Mouse (Mus musculus): ENCODE data around the gene Rogdi. TPM values are rescaled to one million over a fixed set of nuclear protein-coding genes. Genes with fewer than 3 reads are reported as not detected.
A peak's percentile ranks its signal among the peaks of the same experiment; 100 is the strongest.

Rogdi gene
- polyA plus RNA-seq, 1 experiment from 2014 or later = 83.9 TPM

- no peak overlapping the region for H3K4me3 ChIP-seq (ENCODE audit: low read depth, low read length)
- no peaks in the 10 kb centered on the region for H3K9me3 ChIP-seq (replicated peaks; ENCODE audit: control insufficient read depth, low read length)
- H3K9ac ChIP-seq (ENCODE audit: low read depth, low read length) = no peak overlapping the region
- H3K27me3 ChIP-seq (ENCODE audit: control insufficient read depth, insufficient read depth, low read depth, low read length) = no peaks in the 10 kb centered on the region
- no peak overlapping the region for H3K4me2 ChIP-seq (ENCODE audit: low read depth, low read length)
- 43% methylated on average over 2 of the region's 2 CpGs for WGBS (ENCODE audit: insufficient replicate concordance)
- H3K27ac ChIP-seq (ENCODE audit: low read length) = no peak overlapping the region
- H3K4me1 ChIP-seq (ENCODE audit: control insufficient read depth, low read depth, low read length) = no peaks in the 10 kb centered on the region
- peak; percentile 58 for ATAC-seq (ENCODE audit: low read depth)
- H3K36me3 ChIP-seq (ENCODE audit: control insufficient read depth, insufficient read depth) = peaks cover 81% of the 10 kb centered on the region
These were observed 16.5 kb upstream of the Rogdi start for GRCm38 (mm10) chr16:5029847-5030246.

- Histone ChIP-seq H3K36me3 (ENCODE audit: control insufficient read depth, insufficient read depth) (peaks cover 70% of the 10 kb centered on the region), H3K9me3 (replicated peaks; ENCODE audit: control insufficient read depth, low read length) (no peaks in the 10 kb centered on the region), H3K4me3 (ENCODE audit: low read depth, low read length) (no peak overlapping the region), H3K4me2 (ENCODE audit: low read depth, low read length) (no peak overlapping the region), H3K9ac (ENCODE audit: low read depth, low read length) (no peak overlapping the region), H3K27me3 (ENCODE audit: control insufficient read depth, insufficient read depth, low read depth, low read length) (no peaks in the 10 kb centered on the region), H3K4me1 (ENCODE audit: control insufficient read depth, low read depth, low read length) (no peaks in the 10 kb centered on the region), H3K27ac (ENCODE audit: low read length) (no peak overlapping the region)
- 82% methylated on average over 3 of the region's 3 CpGs for WGBS (ENCODE audit: insufficient replicate concordance)
- peak; percentile 47; the same call in 1 of the 2 replicates for ATAC-seq (ENCODE audit: low read depth)
These were observed 10.7 kb upstream of the Rogdi start for GRCm38 (mm10) chr16:5024021-5024420.

DNA sequence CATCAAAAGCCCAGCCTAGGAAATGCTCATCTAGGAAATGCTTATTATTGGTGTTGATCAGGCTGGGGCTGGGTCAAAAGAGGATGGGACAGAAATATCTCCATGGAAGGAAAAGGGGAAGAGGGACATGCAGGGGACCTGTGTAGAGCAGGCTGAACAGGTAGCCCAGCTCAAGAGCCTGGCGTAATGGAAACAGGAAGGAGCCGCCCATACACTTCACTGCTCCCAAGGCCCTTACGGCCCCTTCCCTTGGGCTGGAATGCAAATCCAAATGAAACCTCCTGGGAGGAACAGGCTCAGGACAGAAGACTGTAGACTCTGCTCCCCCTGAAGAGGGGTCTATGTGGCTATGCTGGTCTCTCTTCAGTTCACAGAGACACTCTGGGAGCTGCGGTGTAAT, 1.2 kb upstream of the Rogdi start:
- 76% methylated on average over 4 of the region's 4 CpGs for WGBS (ENCODE audit: insufficient replicate concordance)
- Histone ChIP-seq H3K4me1 (ENCODE audit: control insufficient read depth, low read depth, low read length) (peaks cover 23% of the 10 kb centered on the region), H3K36me3 (ENCODE audit: control insufficient read depth, insufficient read depth) (peaks cover 42% of the 10 kb centered on the region), H3K27me3 (ENCODE audit: control insufficient read depth, insufficient read depth, low read depth, low read length) (no peaks in the 10 kb centered on the region), H3K9me3 (replicated peaks; ENCODE audit: control insufficient read depth, low read length) (no peaks in the 10 kb centered on the region), H3K27ac (ENCODE audit: low read length) (0 out of 2 replicates have a peak overlapping the region, but pooled peaks have one; percentile 4), H3K4me2 (ENCODE audit: low read depth, low read length) (no peak overlapping the region), H3K9ac (ENCODE audit: low read depth, low read length) (no peak overlapping the region), H3K4me3 (ENCODE audit: low read depth, low read length) (no peak overlapping the region)
- ATAC-seq (ENCODE audit: low read depth) = no peak

DNA sequence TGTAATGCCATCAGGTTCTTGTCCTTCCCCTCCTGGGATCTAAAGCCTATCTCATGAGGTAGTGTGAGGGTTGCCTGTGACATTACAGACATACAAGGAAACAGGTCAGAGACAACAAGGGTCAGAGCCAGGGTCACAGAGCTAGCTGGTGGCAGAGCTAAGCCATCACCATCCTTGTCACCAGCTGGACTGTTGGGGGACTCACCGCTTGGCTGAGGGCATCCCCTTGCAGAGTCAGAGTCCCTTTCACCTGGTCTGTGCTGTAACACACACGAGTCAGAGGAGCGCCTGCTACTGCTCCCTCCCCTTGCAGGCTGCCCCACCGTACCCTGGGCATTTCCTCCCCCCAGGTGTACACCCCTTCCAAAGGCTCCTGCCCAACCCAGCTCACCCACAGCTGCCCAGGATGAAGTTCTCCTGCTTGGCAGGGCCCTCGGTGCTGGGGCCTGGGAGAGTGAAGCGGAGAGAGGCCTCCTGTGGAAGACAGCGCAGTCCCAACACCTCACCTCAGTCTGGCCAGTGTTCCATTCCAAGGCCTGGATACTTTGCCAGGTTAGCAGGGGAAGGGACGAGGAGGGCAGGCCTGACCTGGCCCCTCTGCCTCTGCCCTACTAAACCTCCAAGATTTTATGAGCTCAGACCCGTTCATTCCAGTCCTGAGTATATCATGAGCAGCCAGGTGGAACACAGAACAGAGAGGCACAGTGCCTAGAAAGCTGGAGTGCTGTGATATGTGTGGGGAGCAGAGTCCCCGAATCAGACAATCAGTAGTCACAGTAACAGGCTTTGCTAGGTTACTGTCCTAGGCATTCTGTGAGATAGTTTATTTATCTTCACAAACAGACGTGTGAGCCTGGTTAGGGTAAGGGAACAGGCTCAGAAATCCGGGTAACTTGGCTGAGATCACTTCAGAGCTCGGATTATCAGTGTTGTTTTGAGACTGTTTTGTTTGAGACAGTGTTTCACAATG, 1.0 kb downstream of the Rogdi start:
- peak; percentile 25 for ATAC-seq (ENCODE audit: low read depth)
- peaks cover 24% of the 10 kb centered on the region for H3K36me3 ChIP-seq (ENCODE audit: control insufficient read depth, insufficient read depth)
- H3K4me1 ChIP-seq (ENCODE audit: control insufficient read depth, low read depth, low read length) = peaks cover 23% of the 10 kb centered on the region
- WGBS (ENCODE audit: insufficient replicate concordance) = 41% methylated on average over 13 of the region's 13 CpGs
- peak overlapping the region; percentile 64 for H3K9ac ChIP-seq (ENCODE audit: low read depth, low read length)
- H3K27me3 ChIP-seq (ENCODE audit: control insufficient read depth, insufficient read depth, low read depth, low read length) = no peaks in the 10 kb centered on the region
- H3K27ac ChIP-seq (ENCODE audit: low read length) = peak overlapping the region; percentile 76
- no peaks in the 10 kb centered on the region for H3K9me3 ChIP-seq (replicated peaks; ENCODE audit: control insufficient read depth, low read length)
- H3K4me2 ChIP-seq (ENCODE audit: low read depth, low read length) = peak overlapping the region; percentile 95
- H3K4me3 ChIP-seq (ENCODE audit: low read depth, low read length) = peak overlapping the region; percentile 75

DNA sequence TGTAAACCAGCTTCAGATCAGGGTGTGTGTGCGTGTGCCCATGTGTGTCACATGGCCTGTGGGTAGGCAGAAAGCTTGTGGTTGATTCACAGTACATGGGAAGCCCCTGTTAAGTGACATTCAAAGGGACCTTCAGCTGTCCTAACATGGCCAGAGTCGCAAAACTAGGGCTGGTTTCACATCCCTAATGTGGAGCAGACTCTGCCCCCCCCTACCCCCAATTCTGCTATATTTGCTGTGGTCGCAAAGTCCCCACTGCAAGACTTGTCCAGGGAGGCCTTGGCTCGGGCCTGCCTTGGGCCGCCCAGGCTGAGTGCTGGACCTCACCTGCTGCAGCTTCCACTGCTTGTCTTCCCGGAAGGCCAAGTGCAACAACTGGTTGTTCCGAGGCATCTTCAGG, 2.1 kb downstream of the Rogdi start:
- H3K9ac ChIP-seq (ENCODE audit: low read depth, low read length) = no peak overlapping the region
- H3K27ac ChIP-seq (ENCODE audit: low read length) = 0 out of 2 replicates have a peak overlapping the region, but pooled peaks have one; percentile 35
- WGBS (ENCODE audit: insufficient replicate concordance) = 48% methylated on average over 7 of the region's 7 CpGs

GRCm38 (mm10) chr16:5010371-5010935, 2.9 kb downstream of the Rogdi start:
- Histone ChIP-seq H3K36me3 (ENCODE audit: control insufficient read depth, insufficient read depth) (peaks cover 9% of the 10 kb centered on the region), H3K9ac (ENCODE audit: low read depth, low read length) (no peak overlapping the region), H3K4me1 (ENCODE audit: control insufficient read depth, low read depth, low read length) (peaks cover 23% of the 10 kb centered on the region), H3K9me3 (replicated peaks; ENCODE audit: control insufficient read depth, low read length) (no peaks in the 10 kb centered on the region), H3K4me2 (ENCODE audit: low read depth, low read length) (0 out of 2 replicates have a peak overlapping the region, but pooled peaks have one; percentile 15), H3K4me3 (ENCODE audit: low read depth, low read length) (no peak overlapping the region), H3K27ac (ENCODE audit: low read length) (peak overlapping the region; percentile 25), H3K27me3 (ENCODE audit: control insufficient read depth, insufficient read depth, low read depth, low read length) (no peaks in the 10 kb centered on the region)
- ATAC-seq (ENCODE audit: low read depth) = no peak
- WGBS (ENCODE audit: insufficient replicate concordance) = 73% methylated on average over 10 of the region's 10 CpGs

More for the DNA sequence above, 2.1 kb downstream of the Rogdi start:
- ATAC-seq (ENCODE audit: low read depth) = no peak
- no peak overlapping the region for H3K4me3 ChIP-seq (ENCODE audit: low read depth, low read length)
- H3K9me3 ChIP-seq (replicated peaks; ENCODE audit: control insufficient read depth, low read length) = no peaks in the 10 kb centered on the region
- peaks cover 23% of the 10 kb centered on the region for H3K4me1 ChIP-seq (ENCODE audit: control insufficient read depth, low read depth, low read length)
- peaks cover 17% of the 10 kb centered on the region for H3K36me3 ChIP-seq (ENCODE audit: control insufficient read depth, insufficient read depth)
- H3K4me2 ChIP-seq (ENCODE audit: low read depth, low read length) = no peak overlapping the region
- H3K27me3 ChIP-seq (ENCODE audit: control insufficient read depth, insufficient read depth, low read depth, low read length) = no peaks in the 10 kb centered on the region

DNA sequence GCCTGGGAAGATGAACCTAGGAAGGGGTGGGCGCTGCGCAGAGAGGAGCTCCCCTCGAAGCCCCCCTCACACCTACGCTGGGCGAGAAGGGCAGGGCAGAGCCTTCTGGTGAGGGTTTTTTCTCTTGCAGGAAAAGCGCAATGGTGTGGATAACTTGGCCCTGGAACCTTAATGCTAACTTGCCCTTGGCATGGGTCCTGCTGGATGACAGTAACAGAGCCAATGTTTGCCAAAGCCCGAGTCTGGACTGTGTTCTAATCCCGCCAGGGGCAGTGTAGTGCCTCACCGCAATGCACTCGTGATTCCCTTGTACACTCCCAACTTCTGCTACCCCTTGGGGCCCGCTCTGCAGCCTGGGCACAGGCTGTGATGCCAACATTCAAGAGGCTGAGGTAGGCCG, 5.3 kb downstream of the Rogdi start:
- no peak overlapping the region for H3K9ac ChIP-seq (ENCODE audit: low read depth, low read length)
- no peaks in the 10 kb centered on the region for H3K27me3 ChIP-seq (ENCODE audit: control insufficient read depth, insufficient read depth, low read depth, low read length)
- no peak for ATAC-seq (ENCODE audit: low read depth)
- 64% methylated on average over 12 of the region's 12 CpGs for WGBS (ENCODE audit: insufficient replicate concordance)
- no peaks in the 10 kb centered on the region for H3K36me3 ChIP-seq (ENCODE audit: control insufficient read depth, insufficient read depth)
- H3K9me3 ChIP-seq (replicated peaks; ENCODE audit: control insufficient read depth, low read length) = no peaks in the 10 kb centered on the region
- no peak overlapping the region for H3K4me2 ChIP-seq (ENCODE audit: low read depth, low read length)
- H3K27ac ChIP-seq (ENCODE audit: low read length) = no peak overlapping the region
- no peak overlapping the region for H3K4me3 ChIP-seq (ENCODE audit: low read depth, low read length)
- peaks cover 22% of the 10 kb centered on the region for H3K4me1 ChIP-seq (ENCODE audit: control insufficient read depth, low read depth, low read length)

DNA sequence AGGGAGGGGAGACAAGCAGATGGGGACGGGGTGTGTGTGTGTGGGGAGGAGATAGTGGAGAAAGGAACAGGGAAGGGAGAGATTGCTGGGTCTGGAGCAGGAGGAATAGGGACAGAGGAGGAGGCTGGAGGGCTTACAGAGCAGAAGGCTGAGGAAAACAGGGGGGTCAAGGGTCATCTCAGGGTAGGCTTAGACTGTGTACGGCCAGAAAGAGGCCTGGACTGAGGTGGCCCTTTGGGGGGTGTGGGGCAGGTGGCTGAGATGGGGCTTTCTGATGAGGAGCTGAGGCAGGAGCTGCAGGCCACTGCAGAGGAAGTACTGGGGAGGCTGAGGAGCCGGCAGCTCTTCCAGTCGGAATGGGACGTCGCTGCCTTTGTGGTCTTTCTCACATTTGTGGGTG, 5.9 kb downstream of the Rogdi start:
- H3K9ac ChIP-seq (ENCODE audit: low read depth, low read length) = no peak overlapping the region
- no peak overlapping the region for H3K27ac ChIP-seq (ENCODE audit: low read length)
- H3K36me3 ChIP-seq (ENCODE audit: control insufficient read depth, insufficient read depth) = no peaks in the 10 kb centered on the region
- no peaks in the 10 kb centered on the region for H3K9me3 ChIP-seq (replicated peaks; ENCODE audit: control insufficient read depth, low read length)
- peak; percentile 4; the same call in 1 of the 2 replicates for ATAC-seq (ENCODE audit: low read depth)
- 52% methylated on average over 6 of the region's 6 CpGs for WGBS (ENCODE audit: insufficient replicate concordance)
- peaks cover 17% of the 10 kb centered on the region for H3K4me1 ChIP-seq (ENCODE audit: control insufficient read depth, low read depth, low read length)
- H3K4me3 ChIP-seq (ENCODE audit: low read depth, low read length) = no peak overlapping the region
- H3K27me3 ChIP-seq (ENCODE audit: control insufficient read depth, insufficient read depth, low read depth, low read length) = no peaks in the 10 kb centered on the region
- no peak overlapping the region for H3K4me2 ChIP-seq (ENCODE audit: low read depth, low read length)

- Histone ChIP-seq H3K9ac (ENCODE audit: low read depth, low read length) (no peak within 1 kb of the TSS), H3K36me3 (ENCODE audit: control insufficient read depth, insufficient read depth) (no peaks in the 10 kb centered on the region), H3K9me3 (replicated peaks; ENCODE audit: control insufficient read depth, low read length) (no peaks in the 10 kb centered on the region), H3K27ac (ENCODE audit: low read length) (no peak within 1 kb of the TSS), H3K4me3 (ENCODE audit: low read depth, low read length) (no peak within 1 kb of the TSS), H3K4me1 (ENCODE audit: control insufficient read depth, low read depth, low read length) (peaks cover 12% of the 10 kb centered on the region), H3K27me3 (ENCODE audit: control insufficient read depth, insufficient read depth, low read depth, low read length) (no peaks in the 10 kb centered on the region), H3K4me2 (ENCODE audit: low read depth, low read length) (no peak within 1 kb of the TSS)
- peak; percentile 48 for ATAC-seq (ENCODE audit: low read depth)
- WGBS (ENCODE audit: insufficient replicate concordance) = 64% methylated on average over 5 of the region's 5 CpGs
These were observed 6.3 kb downstream of the Rogdi start, which contains the start of gene Smim22 for GRCm38 (mm10) chr16:5007067-5007466. Gene Smim22, plus strand, starts transcription at chr16:5007288.
